Mouse (Mus musculus): ENCODE results near the gene Map2.

The Map2 gene

DNA sequence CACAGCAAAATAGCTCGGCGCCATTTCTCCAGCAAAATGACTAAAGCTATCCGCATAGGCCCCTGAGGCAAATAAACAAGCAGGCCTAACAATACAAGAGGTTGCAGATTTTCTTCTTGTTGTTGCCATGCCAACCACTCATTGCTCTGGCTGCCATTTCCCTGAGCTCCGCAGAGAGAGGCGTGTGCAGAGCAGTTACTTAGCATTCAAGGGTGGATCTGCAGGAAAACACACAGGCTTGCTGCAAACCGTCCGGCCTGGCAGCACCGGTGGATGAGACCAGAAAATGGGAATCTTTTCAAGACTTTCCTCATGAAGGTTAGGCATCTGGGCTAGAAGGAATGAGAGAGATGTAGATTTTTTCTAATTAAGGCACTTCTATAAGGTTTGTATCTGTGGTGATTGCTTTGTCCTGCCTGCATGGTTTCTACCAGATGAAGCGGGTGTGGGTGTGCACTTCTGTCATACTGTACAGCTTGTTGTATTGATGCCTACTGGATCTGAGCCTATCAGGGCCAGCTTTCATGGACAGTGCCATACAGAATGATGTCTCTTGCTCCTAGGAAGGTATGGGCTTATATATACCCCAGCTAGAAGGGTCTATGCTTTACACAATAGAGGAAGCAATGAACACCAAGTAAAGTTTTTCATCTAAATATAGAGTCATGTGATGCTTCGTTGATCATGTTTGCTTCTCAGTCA, 211.8 kb downstream of the Map2 start:
- DNase-seq (ENCODE audit: low spot score in 2 of 2), result peak; percentile 41 to 54

DNA sequence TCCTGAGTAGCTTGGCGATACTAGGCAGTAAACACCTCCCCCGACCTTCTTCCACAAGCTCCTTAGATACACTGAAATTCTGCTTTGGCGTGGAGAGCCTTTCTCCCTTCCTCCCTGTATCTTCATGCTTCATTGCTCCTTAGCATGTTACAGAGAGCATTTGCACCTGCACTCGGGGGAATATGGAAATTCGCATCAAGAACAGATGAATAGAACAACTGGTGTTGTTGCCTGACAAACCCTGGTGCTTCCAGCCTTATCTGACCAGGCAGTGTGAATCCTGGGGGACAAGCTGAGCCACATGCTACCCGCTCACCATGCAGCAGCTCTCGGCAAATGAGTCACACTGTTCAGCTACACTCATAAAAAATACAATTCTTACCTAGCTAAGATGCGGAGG, 213.5 kb downstream of the Map2 start:
- DNase-seq (ENCODE audit: low spot score in 2 of 2), result no peak

DNA sequence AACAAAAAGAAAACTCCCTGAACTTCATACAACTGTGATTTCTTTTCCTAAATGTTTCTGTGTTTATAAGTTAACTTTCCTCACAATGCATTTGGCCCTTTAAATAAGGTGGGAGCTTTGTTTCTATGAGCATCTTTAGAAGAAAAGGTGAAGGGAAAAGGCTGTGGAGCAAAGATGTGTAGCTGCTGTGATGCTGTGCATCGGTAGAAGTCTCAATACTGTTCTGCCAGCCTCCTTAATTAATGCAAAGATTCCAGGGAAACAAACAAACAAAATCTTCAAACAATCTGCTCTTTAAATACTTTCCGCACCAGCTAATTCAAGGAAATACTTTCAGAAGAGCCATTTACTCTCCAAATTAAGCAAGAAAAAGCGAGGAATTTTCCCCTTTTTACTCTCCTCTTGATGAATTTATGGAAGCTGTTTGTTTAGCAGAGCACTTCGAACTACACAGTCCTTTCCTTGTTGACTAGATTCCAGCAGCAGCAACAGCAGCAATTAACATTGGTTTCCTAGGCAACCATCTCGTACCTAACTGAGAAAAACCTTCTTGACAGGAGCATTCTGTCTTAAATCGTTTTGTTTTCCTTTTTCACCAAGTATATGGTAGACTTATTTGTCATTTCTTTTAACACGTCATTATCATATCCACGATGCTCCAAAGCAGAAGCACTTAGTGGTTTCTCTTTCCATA, 220.0 kb downstream of the Map2 start:
- DNase-seq (ENCODE audit: low spot score in 2 of 2), result no peak

DNA sequence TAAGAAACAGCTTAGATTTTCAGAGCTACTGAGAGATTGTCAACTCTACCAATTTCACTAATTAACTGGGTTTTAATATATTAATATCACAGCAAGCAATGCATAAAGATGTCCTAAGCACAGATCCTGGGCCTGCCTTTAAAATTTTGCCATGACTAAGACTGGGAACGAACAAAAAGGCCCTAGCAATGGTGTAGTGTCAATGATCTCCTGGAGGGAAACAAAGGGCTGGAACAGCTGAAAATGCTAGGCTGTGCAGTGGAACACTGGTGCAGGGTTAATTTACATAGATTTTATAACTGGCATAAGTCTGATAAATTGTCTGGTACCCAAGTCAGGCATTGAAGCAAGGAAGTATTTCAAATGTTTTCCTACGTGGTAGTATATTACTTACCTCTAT, 220.8 kb downstream of the Map2 start:
- no peak for DNase-seq (ENCODE audit: low spot score in 2 of 2)

DNA sequence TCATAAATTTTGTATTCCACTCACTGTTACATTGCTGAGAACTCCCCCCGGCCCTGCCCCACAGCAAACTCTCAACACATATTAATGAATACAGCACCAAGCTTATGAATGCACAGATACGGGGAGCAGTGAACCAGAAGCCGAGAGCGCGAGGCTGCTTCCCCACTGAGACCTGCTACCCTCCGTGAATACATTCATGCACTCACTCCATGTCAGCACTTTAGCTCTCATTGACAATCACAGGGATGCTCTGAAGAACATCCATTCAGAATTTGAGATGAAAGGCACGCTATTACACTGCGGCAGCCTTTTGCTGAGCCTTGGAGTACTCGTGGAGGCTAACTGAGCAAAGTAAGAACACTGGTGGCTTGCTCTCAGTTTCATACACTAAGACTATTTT, 226.8 kb downstream of the Map2 start:
- DNase-seq (ENCODE audit: low spot score in 2 of 2), result no peak

DNA sequence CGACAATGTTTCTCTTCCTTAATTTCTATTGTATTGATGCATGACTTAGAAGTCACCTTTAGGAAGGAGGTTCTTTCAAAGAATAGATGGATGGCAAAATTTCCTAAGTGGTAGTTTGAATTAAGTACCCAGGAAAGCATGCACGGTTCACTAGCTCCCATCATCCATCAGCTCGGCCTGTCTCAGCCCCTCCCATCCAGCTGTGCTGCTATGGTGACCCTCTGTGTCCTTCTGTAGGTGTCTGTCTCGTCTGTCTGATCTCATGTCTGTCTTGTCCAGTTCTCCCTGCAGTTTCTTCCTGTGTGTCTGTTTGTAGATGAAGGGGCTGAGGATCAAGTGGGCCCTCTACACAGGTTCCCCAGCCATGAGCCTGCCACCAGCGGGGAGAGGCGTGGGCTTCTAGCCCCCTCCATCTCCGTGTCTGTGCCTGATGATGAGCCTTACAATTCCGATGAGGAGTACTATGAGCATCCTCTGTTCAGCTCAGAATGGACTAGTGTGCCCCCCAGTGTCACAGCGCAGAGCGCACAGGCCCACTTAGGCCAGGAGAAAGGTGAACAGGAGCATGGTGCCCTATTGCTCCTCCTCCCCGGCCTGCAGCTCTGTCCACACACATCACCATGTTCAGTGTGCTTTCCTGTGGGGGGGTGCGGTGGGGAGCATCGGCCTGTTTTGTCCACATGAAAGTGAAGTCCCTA, 232.3 kb downstream of the Map2 start:
- DNase-seq (ENCODE audit: low spot score in 2 of 2), result no peak

DNA sequence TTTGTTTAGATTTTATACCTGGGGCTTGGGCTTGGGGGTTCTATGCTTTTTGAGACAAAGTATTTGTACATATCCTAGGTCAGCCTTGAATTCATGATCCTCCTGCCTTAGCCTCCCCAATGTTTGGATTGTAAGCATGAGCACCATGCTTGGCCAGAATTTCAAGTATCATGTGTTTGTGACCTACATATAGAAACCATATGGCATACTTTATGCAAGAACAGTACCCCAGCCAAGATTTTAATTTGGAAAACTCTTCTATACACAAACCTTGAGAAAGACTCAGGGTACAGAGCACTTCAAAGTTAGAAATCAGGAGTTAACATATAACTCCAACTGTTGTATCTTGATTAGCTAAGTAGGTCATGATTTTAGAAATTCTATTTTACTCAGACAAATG, 243.3 kb downstream of the Map2 start:
- DNase-seq (ENCODE audit: low spot score in 2 of 2), result no peak

DNA sequence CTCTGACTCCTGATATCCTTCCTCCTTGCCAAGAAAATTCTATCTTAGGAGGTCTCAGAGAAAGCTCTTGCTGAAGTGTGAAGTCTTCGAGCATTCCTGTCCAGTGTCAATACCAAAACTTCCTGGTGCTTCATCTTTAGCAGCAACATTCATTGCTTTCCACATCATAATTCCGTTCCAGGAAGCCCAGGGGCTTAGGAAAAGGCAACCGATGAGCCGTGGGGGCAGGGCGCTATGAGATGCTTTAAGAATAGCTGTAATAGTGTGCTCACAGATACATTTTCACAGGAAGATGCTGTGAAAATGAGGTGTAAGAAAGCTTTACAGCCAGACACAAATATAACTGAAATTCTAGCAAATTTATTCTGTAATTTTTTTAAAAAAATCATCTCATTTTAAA, 251.0 kb downstream of the Map2 start:
- DNase-seq (ENCODE audit: low spot score in 2 of 2), result no peak

DNA sequence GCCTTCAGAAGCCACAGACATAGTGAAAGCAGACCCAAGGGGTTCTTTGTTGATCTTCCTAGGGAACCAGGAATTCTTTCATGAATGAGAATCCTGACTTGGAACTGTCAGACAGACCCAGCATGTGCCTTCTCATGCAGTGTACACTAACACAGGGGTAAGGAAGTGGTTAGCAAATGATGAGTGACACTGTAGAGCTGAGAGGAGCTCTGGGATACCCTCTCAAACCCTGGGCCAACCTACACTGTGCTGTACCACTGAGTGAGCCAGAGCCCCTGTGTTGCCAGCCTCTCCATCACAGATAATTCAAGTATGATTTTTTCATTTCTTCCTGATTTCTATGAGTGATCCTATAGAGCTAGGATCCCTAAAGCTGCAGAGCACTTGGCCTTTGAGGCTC, 255.9 kb downstream of the Map2 start:
- no peak for DNase-seq (ENCODE audit: low spot score in 2 of 2)

DNA sequence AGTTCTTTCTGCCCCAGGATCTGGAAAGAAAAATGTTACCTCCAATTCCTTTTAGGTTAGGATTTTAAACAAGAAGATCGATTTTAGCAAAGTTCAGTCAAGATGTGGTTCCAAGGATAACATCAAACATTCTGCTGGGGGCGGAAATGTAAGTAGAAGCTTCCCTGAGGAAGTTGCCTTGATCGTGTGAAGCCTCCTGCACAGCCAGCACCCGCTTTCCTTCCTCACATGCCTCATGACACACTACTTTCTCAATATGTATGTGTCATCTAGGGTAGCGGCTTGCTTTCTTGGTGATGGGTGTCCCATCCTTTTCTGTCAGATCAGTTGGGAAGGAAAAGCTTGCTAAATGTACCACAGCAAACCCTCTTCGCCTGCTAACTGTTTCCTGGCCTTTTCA, 256.4 kb downstream of the Map2 start:
- no peak for DNase-seq (ENCODE audit: low spot score in 2 of 2)

DNA sequence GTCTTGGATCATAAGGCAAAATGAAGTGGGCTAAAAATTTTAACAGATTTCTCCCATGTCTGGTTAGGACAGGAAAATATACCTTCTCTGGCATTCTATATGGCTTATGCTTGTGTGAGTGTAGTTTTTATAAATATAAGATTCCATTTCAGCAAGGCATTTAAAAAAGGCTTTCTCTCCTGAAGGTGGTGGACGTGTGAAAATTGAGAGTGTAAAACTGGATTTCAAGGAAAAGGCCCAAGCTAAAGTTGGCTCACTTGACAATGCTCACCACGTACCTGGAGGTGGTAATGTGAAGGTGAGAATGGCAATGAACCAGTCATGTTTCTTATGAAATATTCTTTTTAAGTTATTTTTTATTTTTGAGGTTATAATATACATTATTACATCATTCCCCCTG, 263.0 kb downstream of the Map2 start:
- no peak for DNase-seq (ENCODE audit: low spot score in 2 of 2)

DNA sequence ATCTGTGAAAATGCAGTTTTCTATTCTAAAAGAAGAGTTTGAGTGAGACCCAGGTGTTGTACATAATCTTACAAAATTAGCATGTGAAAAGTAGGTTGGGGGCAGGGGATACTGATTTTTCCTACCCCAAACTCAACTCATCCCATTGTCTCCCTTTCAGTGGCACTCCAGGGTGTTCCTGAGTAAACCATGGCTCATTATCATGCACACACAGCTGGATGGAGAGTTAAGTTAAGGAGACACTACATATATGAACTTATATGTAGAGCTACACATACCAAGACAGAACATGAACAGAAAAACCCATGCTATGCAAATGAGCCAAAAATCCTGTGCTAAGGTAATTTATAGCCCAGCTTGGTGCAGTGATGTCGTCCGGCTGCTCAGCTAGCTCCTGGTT, 267.8 kb downstream of the Map2 start:
- DNase-seq (ENCODE audit: low spot score in 2 of 2), result no peak

DNA sequence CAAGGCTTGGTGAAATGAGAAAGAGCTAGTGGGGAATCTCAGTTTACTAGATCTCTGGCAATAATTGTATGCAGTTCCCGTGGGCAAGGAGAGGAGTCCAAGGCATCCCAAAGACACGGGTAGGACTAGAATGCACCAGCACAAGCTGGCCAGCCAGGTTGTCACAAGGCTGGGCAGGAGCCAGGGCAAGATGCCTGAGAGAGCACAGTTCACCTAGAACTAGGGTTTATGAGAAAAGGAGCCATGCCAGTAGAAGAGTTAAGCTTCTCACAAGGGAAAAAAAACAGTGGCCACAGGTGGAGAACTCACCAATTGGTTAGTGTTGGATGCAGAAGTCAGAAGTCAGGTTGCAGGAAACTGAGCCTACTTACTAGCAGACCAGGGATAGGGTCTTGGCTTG, 274.4 kb downstream of the Map2 start:
- DNase-seq (ENCODE audit: low spot score in 2 of 2), result no peak

DNA sequence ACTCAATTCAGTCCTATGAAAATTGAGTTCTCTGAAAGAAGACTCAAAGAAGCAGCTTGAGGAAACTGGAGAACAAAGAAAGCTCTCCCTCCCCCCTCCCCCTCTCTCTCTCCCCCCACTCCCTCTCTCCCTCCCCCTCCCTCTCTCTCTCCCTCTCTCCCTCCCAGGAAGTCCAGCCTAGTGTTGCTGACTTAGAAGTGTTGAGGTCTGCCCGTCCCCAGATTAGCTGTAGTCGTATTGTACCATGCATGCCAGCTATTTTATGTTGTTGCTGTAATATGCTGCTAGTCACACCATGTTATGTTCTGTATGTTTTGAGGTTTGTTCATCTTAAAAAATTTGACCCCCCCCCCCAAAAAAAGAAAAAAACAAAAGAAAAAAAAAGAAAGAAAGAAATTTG, 281.5 kb downstream of the Map2 start:
- DNase-seq (ENCODE audit: low spot score in 2 of 2), result no peak

DNA sequence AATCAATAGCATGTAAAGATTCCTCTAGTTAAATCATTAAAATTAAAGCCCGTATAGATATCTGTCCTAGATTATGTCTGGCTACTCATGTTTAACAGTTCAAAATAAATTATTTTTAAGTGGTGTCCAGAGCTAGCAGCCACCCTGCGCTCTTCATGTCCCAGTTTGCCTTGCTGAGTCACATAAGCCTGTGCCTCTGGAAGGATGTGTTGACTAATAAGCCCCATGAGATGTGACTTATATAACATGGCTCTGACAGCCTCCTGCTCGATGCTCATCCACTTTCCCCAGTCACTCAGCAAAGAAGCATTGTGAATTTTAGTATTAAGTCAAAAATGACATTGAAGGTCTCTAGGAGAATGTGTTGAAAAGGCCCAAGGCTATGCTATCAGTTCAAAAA, 282.7 kb downstream of the Map2 start:
- DNase-seq (ENCODE audit: low spot score in 2 of 2), result no peak

DNA sequence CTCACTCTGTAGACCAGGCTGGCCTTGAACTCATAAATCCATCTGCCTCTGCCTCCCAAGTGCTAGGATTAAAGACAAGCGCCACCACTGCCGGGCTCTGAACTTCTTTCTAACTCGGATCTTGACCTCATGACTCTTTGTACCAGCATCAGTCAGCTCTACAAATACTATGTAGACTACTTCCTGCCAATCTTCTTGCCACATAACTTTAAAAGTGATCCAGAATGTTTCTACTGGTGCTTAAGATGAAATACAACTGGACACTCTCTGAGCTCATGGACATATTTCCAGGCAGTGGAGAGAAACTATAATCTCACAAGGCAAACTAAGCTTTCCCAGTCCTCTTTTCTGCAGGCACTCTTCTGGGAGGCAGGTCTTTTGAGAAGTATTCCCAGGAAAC, 284.3 kb downstream of the Map2 start:
- DNase-seq (ENCODE audit: low spot score in 2 of 2), result no peak

DNA sequence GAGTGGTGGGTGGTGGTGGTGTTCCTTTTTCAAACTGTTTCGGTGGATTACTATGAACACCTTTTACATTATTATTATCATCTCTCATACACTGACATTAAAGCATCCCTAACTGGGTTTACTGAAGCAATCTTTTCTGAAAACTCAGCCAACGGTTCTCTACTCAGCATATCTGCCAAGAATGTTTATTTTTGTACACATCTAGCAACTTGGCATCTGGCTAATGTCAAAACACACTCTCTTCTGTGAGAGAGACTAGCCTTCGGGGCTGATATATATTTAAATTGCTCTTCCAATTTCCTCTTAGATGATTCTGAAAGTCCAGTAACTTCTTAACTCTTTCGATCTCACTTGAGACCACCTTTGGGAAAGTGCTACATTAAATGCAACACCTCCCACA, 285.8 kb downstream of the Map2 start:
- DNase-seq (ENCODE audit: low spot score in 2 of 2), result no peak

DNA sequence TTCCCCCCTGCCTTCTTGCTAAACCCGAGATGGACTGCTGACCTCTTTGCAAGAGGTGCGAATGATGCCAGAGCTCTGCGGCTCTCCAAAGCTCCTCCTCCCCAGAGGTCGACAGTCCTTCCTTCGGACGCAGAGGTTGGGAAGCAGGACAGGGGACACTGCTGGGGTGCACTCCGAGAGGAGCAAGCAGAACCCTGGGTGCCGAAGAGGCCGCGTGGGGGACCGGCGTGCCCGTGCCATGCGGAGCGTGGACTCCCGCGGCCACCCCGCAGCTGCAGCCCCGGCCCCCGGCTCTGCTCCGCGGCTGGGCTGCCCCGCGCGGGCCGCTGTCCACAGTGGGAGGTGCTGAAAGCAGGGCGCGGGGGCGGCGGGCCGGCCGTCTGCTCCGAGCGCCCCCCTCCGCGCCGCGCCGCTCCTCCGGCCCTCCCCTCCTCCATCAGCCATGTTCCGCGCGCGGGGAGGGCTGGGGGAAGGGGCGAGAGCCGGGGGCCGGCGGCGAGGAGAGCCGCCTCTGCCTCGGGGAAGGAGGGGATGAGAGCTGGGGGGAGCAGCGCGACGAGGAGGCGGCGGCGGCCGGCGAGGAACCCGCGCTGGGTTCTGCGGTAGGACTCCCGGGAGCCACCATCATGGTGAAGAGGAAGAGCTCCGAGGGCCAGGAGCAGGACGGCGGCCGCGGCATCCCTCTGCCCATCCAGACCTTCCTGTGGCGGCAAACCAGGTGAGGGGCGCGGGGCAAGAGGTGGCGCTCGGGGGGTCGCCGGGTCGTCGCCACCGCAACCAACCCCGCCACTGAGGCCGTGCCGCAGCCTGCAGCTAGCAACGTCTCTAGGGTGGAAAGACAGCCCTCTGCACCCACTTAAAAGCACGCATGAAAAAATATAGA, 293.0 kb downstream of the Map2 start, which contains the start of gene Unc80:
Gene Unc80, plus strand, starts transcription at position 547 of the 883 bp plus-strand sequence.
- peak; percentile 51 to 63 for DNase-seq (ENCODE audit: low spot score in 2 of 2)

DNA sequence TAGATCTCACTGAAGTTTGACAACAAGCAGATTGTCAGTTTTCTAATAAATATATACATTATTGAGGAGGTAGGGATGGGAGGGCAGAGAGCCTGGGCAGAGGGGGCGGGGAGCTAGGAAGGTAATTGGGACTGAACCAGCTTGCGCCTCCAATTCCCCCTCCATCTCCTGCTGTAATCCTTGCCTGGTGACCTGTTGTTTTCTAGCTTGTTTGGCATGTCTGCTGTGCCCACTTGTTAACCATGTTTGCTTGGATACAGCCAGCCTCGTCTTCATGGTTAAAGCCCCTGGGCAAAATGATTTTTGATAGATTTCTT, 293.6 kb downstream of the Map2 start:
- DNase-seq (ENCODE audit: low spot score in 2 of 2), result no peak

DNA sequence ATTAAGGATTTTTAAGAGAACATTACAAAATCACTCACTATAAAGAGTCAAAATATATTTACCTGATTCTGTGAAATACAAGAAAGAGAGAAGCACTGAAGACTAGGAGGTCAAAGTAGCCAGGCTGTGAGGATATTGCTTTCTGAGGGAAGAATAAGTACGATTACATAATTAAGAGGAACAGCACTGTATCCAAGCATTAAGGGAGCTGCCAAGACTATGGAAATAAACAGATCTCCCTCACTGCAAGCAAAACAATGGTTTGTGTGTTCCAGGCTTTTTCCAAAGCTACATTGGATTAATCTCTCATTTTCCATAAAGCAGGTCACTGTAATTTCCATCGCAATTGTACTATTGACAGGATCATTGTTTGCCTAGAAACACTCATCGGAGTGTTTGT, 307.7 kb downstream of the Map2 start:
- DNase-seq (ENCODE audit: low spot score in 2 of 2), result no peak

All from frontal cortex, postnatal 10 days (tissue).